Mouse (Mus musculus) heart, postnatal 0 days (tissue): ENCODE measurements around the gene Myof. TPM values are rescaled to one million over a fixed set of nuclear protein-coding genes. Genes with fewer than 3 reads are reported as not detected.

ENCODE experiments used
- ATAC-seq: fragments of 200-750 bp; cut with Nextera tagmentation; 2 replicates; pipeline ENCODE4 v1.8.0; 2017; ENCODE audit warnings: low read depth, moderate number of reproducible peaks, moderate library complexity; ENCODE audit not compliant: insufficient read depth
- DNase-seq: peaks from one replicate; pipeline ENCODE4 v3.0.0-alpha.2; 2016; ENCODE audit warnings: low spot score
- H3K27ac ChIP-seq: fragments of 300-500 bp; sonication (generic); 2 replicates; pipeline ENCODE4 v1.5.1; 2014; ENCODE audit warnings: low read depth, mild to moderate bottlenecking
- H3K27me3 ChIP-seq: fragments of 300-500 bp; sonication (generic); 2 replicates; pipeline ENCODE4 v1.6.1; 2014; ENCODE audit warnings: low read length, mixed read lengths; ENCODE audit not compliant: control insufficient read depth, insufficient read depth
- H3K36me3 ChIP-seq: fragments of 300-500 bp; sonication (generic); replicated peaks from 2 replicates; pipeline ENCODE4 v1.6.1; 2014; ENCODE audit warnings: low read length, mixed read lengths; ENCODE audit not compliant: control insufficient read depth, insufficient read depth
- H3K4me1 ChIP-seq: fragments of 300-500 bp; sonication (generic); 2 replicates; pipeline ENCODE4 v1.6.1; 2014; ENCODE audit warnings: antibody characterized with exemption; ENCODE audit not compliant: control insufficient read depth, insufficient read depth
- H3K4me2 ChIP-seq: fragments of 300-500 bp; sonication (generic); 2 replicates; pipeline ENCODE4 v1.6.1; 2014; ENCODE audit warnings: low read depth, mild to moderate bottlenecking, low read length, moderate library complexity
- H3K4me3 ChIP-seq: fragments of 300-500 bp; sonication (generic); 2 replicates; pipeline ENCODE4 v1.5.1; 2014; ENCODE audit warnings: low read depth, low read length
- H3K9ac ChIP-seq: fragments of 300-500 bp; sonication (generic); replicated peaks from 2 replicates; pipeline ENCODE4 v1.6.1; 2014; ENCODE audit warnings: low read depth, low read length, mixed read lengths
- H3K9me3 ChIP-seq: fragments of 300-500 bp; sonication (generic); replicated peaks from 2 replicates; pipeline ENCODE4 v1.6.1; 2016; ENCODE audit warnings: low read length; ENCODE audit not compliant: control insufficient read depth
- CTCF ChIP-seq: IDR thresholded peaks from 2 replicates; pipeline ENCODE4 v1.5.1; 2016; ENCODE audit warnings: antibody characterized with exemption, control low read depth, low read depth
- EP300 ChIP-seq: IDR thresholded peaks from 2 replicates; pipeline ENCODE4 v1.6.1; 2016; ENCODE audit warnings: antibody characterized with exemption, low read depth
- WGBS: fragments of 180-500 bp; shearing (Covaris S2); extraction: QIAGEN DNeasy Blood & Tissue Kit; methylation state at CpG from one replicate; pipeline ENCODE4 v1.1.7; 2014; 5-methylcytosine and 5-hydroxymethylcytosine counted together
- polyA plus RNA-seq: library from polyadenylated mRNA; unstranded; fragments of >200 nt; fragmentation: Nextera tagmentation; extraction: Ambion mirVana; gene quantifications from 2 replicates; pipeline ENCODE4 v1.2.1, GENCODE M21; 2015
- total RNA-seq: library from RNA; depleted of rRNA; stranded (reverse); fragments of >200 nt; gene quantifications from 2 replicates; pipeline ENCODE4 v1.2.3, GENCODE M21; 2014; ENCODE audit warnings: low replicate concordance

The Myof gene
- total and polyA plus RNA-seq, 2 experiments from 2014 or later = 2.8 to 9.5 TPM

DNA sequence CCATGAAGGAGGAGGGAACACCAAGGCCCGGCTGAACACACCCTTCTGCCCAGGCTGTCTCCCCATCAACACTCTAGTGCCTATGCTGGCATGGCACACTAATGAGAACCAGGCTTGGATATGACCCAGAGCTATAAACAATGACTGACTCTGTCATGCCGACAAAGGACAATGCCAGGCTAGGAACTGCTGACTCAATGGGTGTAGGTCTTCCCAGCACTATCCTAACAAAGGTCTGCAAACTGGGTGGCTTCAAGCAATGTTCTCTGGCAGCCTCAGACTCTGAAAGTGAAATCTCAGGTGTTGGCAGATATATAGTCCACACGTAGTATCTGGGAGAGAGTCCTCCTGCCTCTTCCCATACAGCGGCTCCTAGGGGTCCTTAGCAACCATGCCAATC is 55.2 kb downstream of the Myof start:
- no peak overlapping the region for H3K27ac ChIP-seq
- no peaks in the 10 kb centered on the region for H3K9me3 ChIP-seq
- peaks cover 11% of the 10 kb centered on the region for H3K4me1 ChIP-seq
- H3K4me3 ChIP-seq = no peak overlapping the region
- no peak overlapping the region for H3K4me2 ChIP-seq
- no peak for ATAC-seq
- no peak for DNase-seq
- WGBS = 79% methylated on average over 4 of the region's 4 CpGs
- no peaks in the 10 kb centered on the region for H3K36me3 ChIP-seq
- H3K27me3 ChIP-seq = no peaks in the 10 kb centered on the region
- TF ChIP-seq EP300 = no peak
- TF ChIP-seq CTCF = no peak
- no peak overlapping the region for H3K9ac ChIP-seq

DNA sequence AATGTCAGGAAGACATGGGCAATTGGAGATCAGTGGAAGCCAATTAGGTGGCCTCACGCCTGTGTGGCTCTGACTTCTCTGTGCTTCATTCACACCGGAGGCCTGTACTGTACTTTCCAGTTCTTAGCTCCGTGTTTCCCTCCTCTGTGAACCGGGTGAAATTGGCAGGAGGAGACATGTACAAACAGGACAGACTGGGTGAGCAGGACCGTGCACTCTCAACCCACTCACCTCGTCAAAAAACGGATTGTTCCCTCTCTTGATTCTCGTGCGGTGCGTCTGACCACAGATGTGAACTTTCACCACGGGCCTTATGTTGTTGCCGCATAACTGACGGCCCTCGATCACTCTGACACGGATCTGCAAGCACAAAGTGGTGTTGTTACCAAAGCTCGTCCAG is 57.6 kb downstream of the Myof start:
- H3K4me3 ChIP-seq = no peak overlapping the region
- H3K4me1 ChIP-seq = no peaks in the 10 kb centered on the region
- no peak for DNase-seq
- no peak overlapping the region for H3K4me2 ChIP-seq
- H3K9me3 ChIP-seq = no peaks in the 10 kb centered on the region
- 86% methylated on average over 16 of the region's 16 CpGs for WGBS
- no peak for ATAC-seq
- no peak for TF ChIP-seq EP300
- no peak for TF ChIP-seq CTCF
- H3K36me3 ChIP-seq = no peaks in the 10 kb centered on the region
- no peaks in the 10 kb centered on the region for H3K27me3 ChIP-seq
- H3K27ac ChIP-seq = no peak overlapping the region
- H3K9ac ChIP-seq = no peak overlapping the region

DNA sequence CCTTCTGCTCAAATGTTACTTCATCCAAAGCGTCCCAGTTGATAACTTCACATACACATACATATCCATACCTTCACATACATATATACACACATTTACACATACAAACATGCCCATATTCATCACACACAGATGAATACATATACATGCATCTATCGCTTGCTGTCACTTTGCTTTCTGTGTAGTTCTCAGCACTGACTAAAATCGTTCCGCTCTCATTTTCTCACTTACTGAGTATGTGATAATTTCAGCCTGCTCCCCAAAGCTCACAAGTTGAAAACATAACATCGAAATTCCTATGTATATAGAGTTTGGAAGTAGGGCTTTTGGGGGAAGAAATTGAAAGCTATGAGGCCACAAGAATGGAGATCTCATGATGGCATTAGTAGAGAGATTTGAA is 67.4 kb downstream of the Myof start:
- no peaks in the 10 kb centered on the region for H3K9me3 ChIP-seq
- H3K36me3 ChIP-seq = no peaks in the 10 kb centered on the region
- H3K4me1 ChIP-seq = no peaks in the 10 kb centered on the region
- H3K9ac ChIP-seq = no peak overlapping the region
- no peaks in the 10 kb centered on the region for H3K27me3 ChIP-seq
- no peak overlapping the region for H3K4me2 ChIP-seq
- DNase-seq = no peak
- no peak overlapping the region for H3K4me3 ChIP-seq
- TF ChIP-seq CTCF = no peak
- TF ChIP-seq EP300 = no peak
- H3K27ac ChIP-seq = no peak overlapping the region
- 86% methylated on average over 5 of the region's 5 CpGs for WGBS
- no peak for ATAC-seq

DNA sequence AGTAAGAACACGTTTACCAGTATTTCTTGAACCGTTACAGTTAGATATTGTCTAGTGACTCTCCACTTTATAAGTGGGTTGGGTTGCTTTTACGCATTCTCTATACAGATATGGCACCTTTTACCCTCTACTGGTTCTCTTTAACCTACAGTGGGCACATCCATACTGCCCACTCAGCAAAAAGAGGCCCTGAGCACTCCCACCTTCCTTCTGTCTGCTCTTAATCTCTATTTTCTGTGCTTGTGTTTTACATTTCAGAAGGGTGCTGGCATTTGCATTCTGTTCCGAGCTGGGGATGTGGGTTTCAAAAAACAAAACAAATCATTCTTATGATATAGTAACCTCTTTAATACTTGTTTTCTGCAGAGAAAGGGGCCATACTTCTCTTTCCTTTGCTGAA is 72.8 kb downstream of the Myof start:
- H3K9ac ChIP-seq = no peak overlapping the region
- no peaks in the 10 kb centered on the region for H3K4me1 ChIP-seq
- no peak overlapping the region for H3K4me3 ChIP-seq
- no peak overlapping the region for H3K27ac ChIP-seq
- DNase-seq = no peak
- no peaks in the 10 kb centered on the region for H3K9me3 ChIP-seq
- no peak for ATAC-seq
- H3K27me3 ChIP-seq = no peaks in the 10 kb centered on the region
- no peak overlapping the region for H3K4me2 ChIP-seq
- WGBS = 75% methylated on average over 4 of the region's 4 CpGs
- TF ChIP-seq CTCF = no peak
- no peak for TF ChIP-seq EP300
- H3K36me3 ChIP-seq = no peaks in the 10 kb centered on the region

DNA sequence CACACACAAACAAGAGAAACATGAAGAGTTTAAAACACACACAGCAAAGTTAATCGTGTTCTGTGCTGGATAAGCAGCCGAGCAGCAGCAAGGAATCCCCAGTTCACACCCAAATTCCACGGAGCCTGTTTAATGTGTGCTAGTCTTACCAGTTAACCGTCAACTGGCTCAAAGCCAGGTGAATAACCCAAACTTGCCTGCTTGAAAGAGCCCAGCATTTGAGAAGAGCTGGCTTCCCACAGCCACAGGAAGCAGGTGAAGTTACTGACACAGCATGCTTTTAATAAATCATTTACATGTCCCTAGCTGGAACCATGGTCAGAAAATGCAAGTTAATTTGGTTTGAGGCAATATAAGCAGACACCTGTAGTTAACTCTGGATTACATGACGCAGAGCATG is 73.4 kb downstream of the Myof start:
- H3K36me3 ChIP-seq = no peaks in the 10 kb centered on the region
- H3K27me3 ChIP-seq = no peaks in the 10 kb centered on the region
- no peaks in the 10 kb centered on the region for H3K9me3 ChIP-seq
- TF ChIP-seq EP300 (no peak), CTCF (no peak)
- no peaks in the 10 kb centered on the region for H3K4me1 ChIP-seq
- DNase-seq = no peak
- H3K4me2 ChIP-seq = no peak overlapping the region
- 69% methylated on average over 5 of the region's 5 CpGs for WGBS
- H3K4me3 ChIP-seq = no peak overlapping the region
- no peak for ATAC-seq
- no peak overlapping the region for H3K27ac ChIP-seq
- no peak overlapping the region for H3K9ac ChIP-seq

DNA sequence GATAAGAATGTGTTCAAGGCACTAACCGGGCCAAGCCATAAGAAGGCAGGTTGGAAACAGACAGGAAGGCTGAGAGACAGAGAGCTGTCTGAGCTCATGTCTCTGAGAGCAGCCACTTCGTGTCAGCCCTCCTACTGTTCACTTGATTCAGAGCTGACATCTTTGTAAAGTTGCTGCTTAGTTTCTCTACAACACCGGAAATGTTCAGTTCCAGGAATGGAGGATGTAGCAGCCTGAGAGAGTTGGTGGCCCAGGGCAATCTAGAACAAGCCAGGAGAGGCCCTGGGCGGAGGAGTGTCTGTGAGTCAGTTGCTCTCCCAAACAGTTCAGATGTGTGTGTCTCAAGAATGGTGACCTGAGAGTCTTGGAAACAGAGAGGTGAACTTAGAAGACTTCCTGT is 77.5 kb downstream of the Myof start:
- Histone ChIP-seq H3K27ac (peak overlapping the region; percentile 32; the same call in 1 of the 2 replicates), H3K9ac (no peak overlapping the region), H3K36me3 (no peaks in the 10 kb centered on the region), H3K4me3 (no peak overlapping the region), H3K4me1 (no peaks in the 10 kb centered on the region), H3K9me3 (no peaks in the 10 kb centered on the region), H3K4me2 (no peak overlapping the region), H3K27me3 (no peaks in the 10 kb centered on the region)
- DNase-seq = no peak
- 40% methylated on average over 4 of the region's 4 CpGs for WGBS
- TF ChIP-seq EP300 (no peak), CTCF (no peak)
- ATAC-seq = 0 out of 2 replicates have a peak, but pooled peaks have one; percentile 24
